Mouse (Mus musculus): ENCODE measurements around the gene Sap18. TPM values are rescaled to one million over a fixed set of nuclear protein-coding genes. Genes with fewer than 3 reads are reported as not detected.
"Not testable (repeated sequence)": the region's sequence is repeated elsewhere in the genome, so short reads cannot be mapped to it uniquely, and the experiment has no call there.

The Sap18 gene
- polyA plus RNA-seq, 1 experiment from 2014 or later, result 24.5 TPM

GRCm38 (mm10) chr14:57835157-57835556 lies 37.2 kb downstream of the Sap18 start:
- 85% methylated on average over 10 of the region's 10 CpGs for WGBS
- no peak overlapping the region for H3K4me2 ChIP-seq
- ATAC-seq (ENCODE audit: borderline replicate concordance, extremely low read depth, low FRiP score, low TSS enrichment), result no peak
- no peaks in the 10 kb centered on the region for H3K27me3 ChIP-seq
- H3K36me3 ChIP-seq, result peaks cover 33% of the 10 kb centered on the region
- H3K9me3 ChIP-seq, result no peaks in the 10 kb centered on the region
- no peak overlapping the region for H3K9ac ChIP-seq
- H3K27ac ChIP-seq, result no peak overlapping the region
- H3K4me3 ChIP-seq, result no peak overlapping the region
- H3K4me1 ChIP-seq, result no peaks in the 10 kb centered on the region

- ATAC-seq (ENCODE audit: borderline replicate concordance, extremely low read depth, low FRiP score, low TSS enrichment), result no peak
- peaks cover 40% of the 10 kb centered on the region for H3K36me3 ChIP-seq
- WGBS, result 89% methylated on average over 3 of the region's 3 CpGs
These were observed 46.6 kb downstream of the Sap18 start for GRCm38 (mm10) chr14:57844535-57844934.

GRCm38 (mm10) chr14:57848061-57848460 lies 50.1 kb downstream of the Sap18 start:
- not testable (repeated sequence) for H3K4me1 ChIP-seq; H3K9ac ChIP-seq; H3K27me3 ChIP-seq; H3K9me3 ChIP-seq; H3K27ac ChIP-seq; H3K4me2 ChIP-seq; H3K4me3 ChIP-seq; ATAC-seq (ENCODE audit: borderline replicate concordance, extremely low read depth, low FRiP score, low TSS enrichment)
- peaks cover 34% of the 10 kb centered on the region; the same call in 1 of the 2 replicates for H3K36me3 ChIP-seq
- 78% methylated on average over 5 of the region's 5 CpGs for WGBS

More at GRCm38 (mm10) chr14:57844535-57844934, 46.6 kb downstream of the Sap18 start:
- no peak overlapping the region for H3K27ac ChIP-seq
- no peak overlapping the region for H3K9ac ChIP-seq
- no peaks in the 10 kb centered on the region for H3K4me1 ChIP-seq
- H3K4me3 ChIP-seq, result no peak overlapping the region
- H3K9me3 ChIP-seq, result no peaks in the 10 kb centered on the region
- no peaks in the 10 kb centered on the region for H3K27me3 ChIP-seq
- no peak overlapping the region for H3K4me2 ChIP-seq

- ATAC-seq (ENCODE audit: borderline replicate concordance, extremely low read depth, low FRiP score, low TSS enrichment), result no peak
- no peak overlapping the region for H3K4me3 ChIP-seq
- H3K4me2 ChIP-seq, result no peak overlapping the region
- no peaks in the 10 kb centered on the region for H3K27me3 ChIP-seq
- no peaks in the 10 kb centered on the region for H3K4me1 ChIP-seq
- no peaks in the 10 kb centered on the region for H3K9me3 ChIP-seq
- H3K36me3 ChIP-seq, result peaks cover 36% of the 10 kb centered on the region; the same call in 1 of the 2 replicates
- H3K9ac ChIP-seq, result no peak overlapping the region
- 89% methylated on average over 2 of the region's 2 CpGs for WGBS
- H3K27ac ChIP-seq, result no peak overlapping the region
These were observed 50.7 kb downstream of the Sap18 start for GRCm38 (mm10) chr14:57848646-57849045.

- Histone ChIP-seq H3K9ac (no peak overlapping the region), H3K4me3 (no peak overlapping the region), H3K27ac (no peak overlapping the region), H3K27me3 (no peaks in the 10 kb centered on the region), H3K36me3 (peaks cover 30% of the 10 kb centered on the region; the same call in 1 of the 2 replicates), H3K9me3 (no peaks in the 10 kb centered on the region), H3K4me2 (no peak overlapping the region), H3K4me1 (no peaks in the 10 kb centered on the region)
- WGBS, result 83% methylated on average over 3 of the region's 3 CpGs
- no peak for ATAC-seq (ENCODE audit: borderline replicate concordance, extremely low read depth, low FRiP score, low TSS enrichment)
These were observed 52.4 kb downstream of the Sap18 start for GRCm38 (mm10) chr14:57850330-57850729.

GRCm38 (mm10) chr14:57852961-57853360 lies 55.0 kb downstream of the Sap18 start:
- Histone ChIP-seq H3K9me3 (no peaks in the 10 kb centered on the region), H3K27me3 (no peaks in the 10 kb centered on the region), H3K36me3 (peaks cover 39% of the 10 kb centered on the region), H3K4me1 (no peaks in the 10 kb centered on the region), H3K4me2 (no peak overlapping the region), H3K4me3 (no peak overlapping the region), H3K9ac (no peak overlapping the region), H3K27ac (no peak overlapping the region)
- WGBS, result 85% methylated on average over 2 of the region's 2 CpGs
- no peak for ATAC-seq (ENCODE audit: borderline replicate concordance, extremely low read depth, low FRiP score, low TSS enrichment)

GRCm38 (mm10) chr14:57856037-57856436 lies 58.1 kb downstream of the Sap18 start:
- ATAC-seq (ENCODE audit: borderline replicate concordance, extremely low read depth, low FRiP score, low TSS enrichment); H3K9ac ChIP-seq; H3K4me3 ChIP-seq; H3K4me2 ChIP-seq; H3K27ac ChIP-seq; H3K4me1 ChIP-seq; H3K27me3 ChIP-seq; H3K9me3 ChIP-seq: not testable (repeated sequence)
- H3K36me3 ChIP-seq, result peaks cover 40% of the 10 kb centered on the region

Small RNA genes lying within 50 kb of the gene (microRNA-seq; reads per million reads assigned to microRNA genes)
- not detected for gene Mir3077

Other genes with a start within 250 kb of the Sap18 start
- 106 and 108 TPM in 2 replicates for gene Eef1akmt1, start 226.6 kb upstream of the Sap18 start, polyA plus RNA-seq (2015; fragmentation: Nextera tagmentation; extraction: Ambion mirVana)
- 21.4 and 23.4 TPM in 2 replicates for gene Xpo4, start 132.8 kb upstream of the Sap18 start, polyA plus RNA-seq (2015; fragmentation: Nextera tagmentation; extraction: Ambion mirVana)
- not detected in 2 replicates for gene Gm49361, start 52.1 kb upstream of the Sap18 start, polyA plus RNA-seq (2015; fragmentation: Nextera tagmentation; extraction: Ambion mirVana)
- 23.8 and 25.6 TPM in 2 replicates for gene Lats2, start 39.8 kb upstream of the Sap18 start, polyA plus RNA-seq (2015; fragmentation: Nextera tagmentation; extraction: Ambion mirVana)
- gene Ska3, start 28.0 kb downstream of the Sap18 start, polyA plus RNA-seq (2015; fragmentation: Nextera tagmentation; extraction: Ambion mirVana), result 45.0 and 46.9 TPM in 2 replicates
- 132 and 140 TPM in 2 replicates for gene Mrpl57, start 28.1 kb downstream of the Sap18 start, polyA plus RNA-seq (2015; fragmentation: Nextera tagmentation; extraction: Ambion mirVana)
- 72.3 and 76.7 TPM in 2 replicates for gene Zdhhc20, start 92.1 kb downstream of the Sap18 start, polyA plus RNA-seq (2015; fragmentation: Nextera tagmentation; extraction: Ambion mirVana)
- 82.5 and 85.6 TPM in 2 replicates for gene Micu2, start 201.1 kb downstream of the Sap18 start, polyA plus RNA-seq (2015; fragmentation: Nextera tagmentation; extraction: Ambion mirVana)